Mouse (Mus musculus) CH12.LX (cell line): Measurements from ENCODE around the gene Lrrc61.

Source experiments
- CHD1 ChIP-seq: IDR thresholded peaks from 2 replicates; pipeline ENCODE4 v1.6.1; 2012; ENCODE audit warnings: low read depth, low read length, improper control_type of control experiment, inconsistent platforms
- CTCF ChIP-seq, 2 experiments: IDR thresholded peaks in 1 of 2; conservative IDR thresholded peaks in 1 of 2; 2 replicates each; pipeline ENCODE4 v1.5.1; 2011 to 2012; ENCODE audit warnings: low read depth in 2 of 2, low read length in 2 of 2, improper control_type of control experiment in 1 of 2, inconsistent platforms in 1 of 2, mild to moderate bottlenecking in 1 of 2, moderate library complexity in 1 of 2
- EP300 ChIP-seq: IDR thresholded peaks from 2 replicates; pipeline ENCODE4 v1.6.1; 2011; ENCODE audit warnings: low read length, improper control_type of control experiment
- ETS1 ChIP-seq: conservative IDR thresholded peaks from 2 replicates; pipeline ENCODE4 v1.6.1; 2012; ENCODE audit warnings: low read depth, mild to moderate bottlenecking, inconsistent platforms, low read length, improper control_type of control experiment, moderate library complexity
- KAT2A ChIP-seq: IDR thresholded peaks from 2 replicates; pipeline ENCODE4 v1.6.1; 2012; ENCODE audit warnings: low read length, improper control_type of control experiment, inconsistent platforms; ENCODE audit not compliant: insufficient replicate concordance
- MAX ChIP-seq: IDR thresholded peaks from 2 replicates; pipeline ENCODE4 v1.6.1; 2011; ENCODE audit warnings: low read length, improper control_type of control experiment
- MEF2A ChIP-seq: IDR thresholded peaks from 2 replicates; pipeline ENCODE4 v1.6.1; 2014; ENCODE audit warnings: low read depth, mild to moderate bottlenecking, inconsistent platforms, low read length, improper control_type of control experiment, borderline replicate concordance
- PAX5 ChIP-seq: IDR thresholded peaks from 2 replicates; pipeline ENCODE4 v1.6.1; 2012; ENCODE audit warnings: low read length, inconsistent platforms, mixed read lengths
- POLR2A ChIP-seq: IDR thresholded peaks from 2 replicates; pipeline ENCODE4 v1.6.1; 2011; ENCODE audit warnings: low read depth, mild to moderate bottlenecking, improper control_type of control experiment, low read length
- POLR2AphosphoS2 ChIP-seq: IDR thresholded peaks from 2 replicates; pipeline ENCODE4 v1.6.1; 2011; ENCODE audit warnings: low read depth, low read length, improper control_type of control experiment
- TBP ChIP-seq: conservative IDR thresholded peaks from 2 replicates; pipeline ENCODE4 v1.6.1; 2011; ENCODE audit warnings: low read depth, low read length, improper control_type of control experiment
- ZKSCAN1 ChIP-seq: IDR thresholded peaks from 2 replicates; pipeline ENCODE4 v1.6.1; 2012; ENCODE audit warnings: low read depth, inconsistent platforms, low read length, improper control_type of control experiment, borderline replicate concordance

GRCm38 (mm10) chr6:48545251-48545650, 9.3 kb upstream of the Lrrc61 start:
- TF ChIP-seq ETS1 = no peak
- no peak for TF ChIP-seq POLR2AphosphoS2
- TF ChIP-seq EP300 = no peak
- no peak for TF ChIP-seq MEF2A
- no peak for TF ChIP-seq POLR2A
- TF ChIP-seq CHD1 = no peak
- no peak for TF ChIP-seq MAX
- no peak for TF ChIP-seq ZKSCAN1
- no peak for TF ChIP-seq CTCF (conservative IDR thresholded peaks at IDR 0.05 in 1 of 2, IDR thresholded peaks at IDR 0.05 in 1 of 2; ENCODE audit: low read depth in 2 of 2, low read length in 2 of 2)
- TF ChIP-seq TBP = no peak
- no peak for TF ChIP-seq PAX5
- TF ChIP-seq KAT2A = no peak
